Mouse (Mus musculus) forebrain, postnatal 0 days (tissue): ENCODE data around the gene Stx19. TPM values are rescaled to one million over a fixed set of nuclear protein-coding genes. Genes with fewer than 3 reads are reported as not detected.

Experiments
- ATAC-seq: fragments of 200-750 bp; cut with Nextera tagmentation; 2 replicates; pipeline ENCODE4 v1.8.0; 2017; ENCODE audit warnings: mild to moderate bottlenecking, moderate library complexity
- DNase-seq: peaks from one replicate; pipeline ENCODE4 v3.0.0-alpha.2; 2015
- H3K27ac ChIP-seq: fragments of 300-500 bp; sonication (generic); 2 replicates; pipeline ENCODE4 v1.5.1; 2014; ENCODE audit warnings: low read depth, mild to moderate bottlenecking, antibody characterized with exemption, low read length, moderate library complexity, mixed read lengths
- H3K27me3 ChIP-seq: fragments of 300-500 bp; sonication (generic); 2 replicates; pipeline ENCODE4 v1.6.1; 2014; ENCODE audit warnings: mild to moderate bottlenecking, low read length, mixed read lengths; ENCODE audit not compliant: insufficient read depth
- H3K36me3 ChIP-seq: fragments of 300-500 bp; sonication (generic); 2 replicates; pipeline ENCODE4 v1.6.1; 2014; ENCODE audit warnings: mild to moderate bottlenecking, moderate library complexity; ENCODE audit not compliant: insufficient read depth
- H3K4me1 ChIP-seq: fragments of 300-500 bp; sonication (generic); 2 replicates; pipeline ENCODE4 v1.6.1; 2014; ENCODE audit warnings: antibody characterized with exemption; ENCODE audit not compliant: insufficient read depth
- H3K4me2 ChIP-seq: fragments of 300-500 bp; sonication (generic); 2 replicates; pipeline ENCODE4 v1.6.1; 2014; ENCODE audit warnings: low read depth, mild to moderate bottlenecking, moderate library complexity
- H3K4me3 ChIP-seq: fragments of 300-500 bp; sonication (generic); 2 replicates; pipeline ENCODE4 v1.5.1; 2014; ENCODE audit warnings: low read depth, low read length, mixed read lengths
- H3K9ac ChIP-seq: fragments of 300-500 bp; sonication (generic); 2 replicates; pipeline ENCODE4 v1.6.1; 2014; ENCODE audit warnings: mild to moderate bottlenecking
- H3K9me3 ChIP-seq: fragments of 300-500 bp; sonication (generic); 2 replicates; pipeline ENCODE4 v1.6.1; 2016; ENCODE audit warnings: low read length
- CTCF ChIP-seq: sonication (generic); IDR thresholded peaks from 2 replicates; pipeline ENCODE4 v1.5.1; 2016; ENCODE audit warnings: antibody characterized with exemption, control low read depth, low read depth
- WGBS: fragments of 180-500 bp; shearing (Covaris S2); extraction: QIAGEN DNeasy Blood & Tissue Kit; methylation state at CpG from one replicate; pipeline ENCODE4 v1.1.7; 2014; 5-methylcytosine and 5-hydroxymethylcytosine counted together
- microRNA-seq, 2 experiments: library from miRNA; unstranded; fragments of <30 nt; microRNA quantifications; one replicate each; pipeline ENCODE4; 2016
- polyA plus RNA-seq: library from polyadenylated mRNA; unstranded; fragments of >200 nt; fragmentation: Nextera tagmentation; extraction: Ambion mirVana; gene quantifications from 2 replicates; pipeline ENCODE4 v1.2.1, GENCODE M21; 2015
- total RNA-seq: library from RNA; depleted of rRNA; stranded (reverse); fragments of >200 nt; gene quantifications from 2 replicates; pipeline ENCODE4 v1.2.3, GENCODE M21; 2014; rRNA removed

Stx19 gene
- total and polyA plus RNA-seq, 2 experiments from 2014 or later, result 0.08 to 0.14 TPM

DNA sequence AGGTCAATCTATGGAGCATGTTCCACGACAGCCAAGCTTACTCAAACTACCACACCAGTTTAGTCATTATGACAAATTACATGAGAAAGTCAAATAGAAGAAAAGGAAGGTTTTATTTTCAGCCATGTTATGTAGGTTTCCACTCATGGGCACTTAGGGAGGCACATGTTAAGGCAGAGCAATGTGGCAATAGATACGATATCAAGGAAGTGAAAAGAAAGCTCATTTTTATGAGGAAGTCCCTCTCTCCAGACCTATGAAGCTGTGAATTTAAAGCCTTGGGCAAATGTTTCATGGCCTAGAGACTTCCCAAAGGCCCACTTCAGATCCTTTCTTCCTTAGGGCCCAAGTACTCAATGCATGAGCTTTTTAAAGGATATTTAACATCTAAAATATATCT is 43.0 kb downstream of the Stx19 start:
- Histone ChIP-seq H3K9me3 (no peaks in the 10 kb centered on the region), H3K4me2 (no peak overlapping the region), H3K27ac (no peak overlapping the region), H3K36me3 (no peaks in the 10 kb centered on the region), H3K9ac (no peak overlapping the region), H3K4me1 (no peaks in the 10 kb centered on the region), H3K4me3 (no peak overlapping the region), H3K27me3 (0 out of 2 replicates have a peak, but pooled peaks cover 5% of the 10 kb centered on the region)
- DNase-seq (no peak), ATAC-seq (no peak)
- WGBS, result 92% methylated on average over 2 of the region's 2 CpGs
- no peak for TF ChIP-seq CTCF

DNA sequence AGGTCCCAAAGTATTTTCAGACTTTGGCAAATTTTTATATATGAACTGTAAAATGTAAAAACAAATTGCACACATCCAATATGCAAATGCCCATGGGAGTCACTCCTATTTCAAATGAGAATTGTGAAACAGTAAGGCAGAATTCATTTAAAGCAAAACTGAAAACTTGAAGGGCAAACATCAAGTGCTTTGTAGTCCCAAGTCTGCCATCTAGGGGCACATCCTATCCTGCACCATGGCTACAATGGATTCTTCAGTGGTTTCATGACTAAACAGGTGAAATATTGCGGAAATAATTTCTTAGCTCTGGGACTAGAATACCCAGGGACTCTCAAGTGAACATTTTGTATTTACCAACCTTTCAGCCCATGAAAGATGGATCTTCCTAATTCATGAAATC is 43.5 kb downstream of the Stx19 start:
- H3K9ac ChIP-seq, result no peak overlapping the region
- H3K27me3 ChIP-seq, result 0 out of 2 replicates have a peak, but pooled peaks cover 5% of the 10 kb centered on the region
- H3K9me3 ChIP-seq, result no peaks in the 10 kb centered on the region
- no peak for ATAC-seq
- no peak overlapping the region for H3K4me2 ChIP-seq
- peak; percentile 34; the same call in 1 of the 2 replicates for TF ChIP-seq CTCF
- no peaks in the 10 kb centered on the region for H3K36me3 ChIP-seq
- no peak for DNase-seq
- 98% methylated on average over 1 of the region's 1 CpGs for WGBS
- H3K4me3 ChIP-seq, result no peak overlapping the region
- H3K27ac ChIP-seq, result no peak overlapping the region
- no peaks in the 10 kb centered on the region for H3K4me1 ChIP-seq

DNA sequence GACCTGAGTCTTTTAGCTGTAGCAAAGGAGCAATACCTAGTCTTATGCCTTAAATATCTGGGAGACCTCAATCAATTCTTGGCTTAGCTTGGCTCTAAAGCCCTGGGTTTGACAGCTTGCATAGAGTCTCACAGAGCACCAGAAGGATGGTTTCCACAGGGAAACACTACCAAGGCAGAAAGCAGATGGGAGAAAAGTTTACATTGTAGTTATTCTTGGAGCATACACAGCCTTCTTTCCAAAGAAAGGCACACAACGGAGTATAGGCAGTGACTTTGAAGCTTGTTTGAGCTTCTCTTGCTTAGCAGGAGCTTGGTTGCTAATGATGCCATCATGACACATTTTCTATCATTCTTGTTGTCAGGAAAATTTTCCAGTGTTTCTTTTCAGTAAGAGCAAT is 45.7 kb downstream of the Stx19 start:
- peak; percentile 75 for ATAC-seq

GRCm38 (mm10) chr16:62861455-62861854 is 47.0 kb downstream of the Stx19 start:
- H3K4me1 ChIP-seq, result no peaks in the 10 kb centered on the region
- no peak for TF ChIP-seq CTCF

More for the DNA sequence above, 45.7 kb downstream of the Stx19 start:
- H3K27me3 ChIP-seq, result 0 out of 2 replicates have a peak, but pooled peaks cover 5% of the 10 kb centered on the region
- no peaks in the 10 kb centered on the region for H3K36me3 ChIP-seq
- H3K9me3 ChIP-seq, result no peaks in the 10 kb centered on the region
- no peak overlapping the region for H3K9ac ChIP-seq
- H3K27ac ChIP-seq, result no peak overlapping the region
- H3K4me2 ChIP-seq, result no peak overlapping the region
- no peak overlapping the region for H3K4me3 ChIP-seq
- no peak for TF ChIP-seq CTCF
- WGBS, result 55% methylated on average over 1 of the region's 1 CpGs
- no peaks in the 10 kb centered on the region for H3K4me1 ChIP-seq
- no peak for DNase-seq

GRCm38 (mm10) chr16:62872688-62873117 is 58.2 kb downstream of the Stx19 start:
- no peak for TF ChIP-seq CTCF
- Histone ChIP-seq H3K9me3 (no peaks in the 10 kb centered on the region), H3K4me1 (no peaks in the 10 kb centered on the region), H3K4me3 (no peak overlapping the region), H3K9ac (no peak overlapping the region), H3K36me3 (no peaks in the 10 kb centered on the region), H3K27me3 (no peaks in the 10 kb centered on the region), H3K4me2 (no peak overlapping the region), H3K27ac (no peak overlapping the region)
- DNase-seq (no peak), ATAC-seq (no peak)
- WGBS, result 73% methylated on average over 5 of the region's 5 CpGs

More at GRCm38 (mm10) chr16:62861455-62861854, 47.0 kb downstream of the Stx19 start:
- Histone ChIP-seq H3K4me3 (no peak overlapping the region), H3K36me3 (no peaks in the 10 kb centered on the region), H3K4me2 (no peak overlapping the region), H3K9ac (no peak overlapping the region), H3K27me3 (no peaks in the 10 kb centered on the region), H3K9me3 (no peaks in the 10 kb centered on the region), H3K27ac (no peak overlapping the region; the same call in 1 of the 2 replicates)
- DNase-seq, result no peak
- peak; percentile 32; the same call in 1 of the 2 replicates for ATAC-seq
- WGBS, result 45% methylated on average over 6 of the region's 6 CpGs

DNA sequence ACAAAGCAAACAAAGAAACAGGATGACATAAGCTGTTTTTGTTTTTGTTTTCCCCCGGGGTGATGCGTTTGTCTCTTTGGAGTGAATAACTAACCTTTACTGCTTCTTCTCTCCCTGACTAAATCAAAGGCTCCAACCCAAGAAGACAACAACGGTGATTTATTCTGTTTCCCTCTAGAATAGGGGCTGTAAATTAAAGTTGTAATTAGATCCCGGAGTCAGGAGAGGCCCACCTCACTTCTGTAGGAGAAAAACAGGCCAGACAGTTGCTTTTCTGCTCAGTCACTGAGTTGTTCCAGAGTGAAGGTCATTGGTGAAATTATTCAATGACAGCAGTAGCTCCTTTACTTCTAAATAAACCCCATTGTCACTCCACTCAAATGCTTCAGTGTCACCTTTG is 58.7 kb downstream of the Stx19 start:
- no peaks in the 10 kb centered on the region for H3K27me3 ChIP-seq
- DNase-seq, result no peak
- no peak overlapping the region for H3K4me2 ChIP-seq
- TF ChIP-seq CTCF, result no peak
- no peak overlapping the region for H3K9ac ChIP-seq
- H3K27ac ChIP-seq, result no peak overlapping the region
- no peaks in the 10 kb centered on the region for H3K4me1 ChIP-seq
- H3K9me3 ChIP-seq, result no peaks in the 10 kb centered on the region
- WGBS, result 50% methylated on average over 4 of the region's 4 CpGs
- no peak for ATAC-seq
- H3K36me3 ChIP-seq, result no peaks in the 10 kb centered on the region
- H3K4me3 ChIP-seq, result no peak overlapping the region

Small RNA genes lying within 50 kb of the gene (microRNA-seq; reads per million reads assigned to microRNA genes)
- gene Gm25986, result 0 reads per million in 2 experiments

Other genes with a start within 250 kb of the Stx19 start
- gene Nsun3, start 27.9 kb upstream of the Stx19 start, total RNA-seq, result 12.2 and 27.4 TPM in 2 replicates
- gene Nsun3, start 27.9 kb upstream of the Stx19 start, polyA plus RNA-seq, result 7.3 and 10.8 TPM in 2 replicates
- gene Arl13b, start 32.4 kb downstream of the Stx19 start, total RNA-seq, result 21.0 and 21.4 TPM in 2 replicates
- 14.1 and 17.0 TPM in 2 replicates for gene Arl13b, start 32.4 kb downstream of the Stx19 start, polyA plus RNA-seq
- 8.3 and 11.4 TPM in 2 replicates for gene Pros1, start 39.6 kb downstream of the Stx19 start, total RNA-seq
- gene Pros1, start 39.6 kb downstream of the Stx19 start, polyA plus RNA-seq, result 7.2 and 9.3 TPM in 2 replicates